Mouse (Mus musculus) heart, postnatal 10 days (tissue): ENCODE results near the gene Morf4l1. TPM values are rescaled to one million over a fixed set of nuclear protein-coding genes. Genes with fewer than 3 reads are reported as not detected.
A peak's percentile ranks its signal among the peaks of the same experiment; 100 is the strongest.
"Not testable (repeated sequence)": the region's sequence is repeated elsewhere in the genome, so short reads cannot be mapped to it uniquely, and the experiment has no call there.

ENCODE experiments used
- DNase-seq, 2 experiments: peaks; one replicate each; pipeline ENCODE4 v3.0.0; 2021
- intact Hi-C: fragments of 180-260 bp; cut with DNase I; formaldehyde crosslinking; loops from one replicate; pipeline ENCODE4 v1.15.1; 2025
- total RNA-seq, 2 experiments: library from RNA; stranded (reverse); gene quantifications; 2 replicates each; pipeline ENCODE4 v1.2.3; 2021

The Morf4l1 gene
- total RNA-seq, 2 experiments from 2014 or later: 292 to 311 TPM

- intact Hi-C loops: no loop called here
- DNase-seq: no peak
These were observed 45.1 kb downstream of the Morf4l1 start for GRCm38 (mm10) chr9:90069485-90069884.

- DNase-seq: no peak
- intact Hi-C loops: no loop called here
These were observed 45.8 kb downstream of the Morf4l1 start for GRCm38 (mm10) chr9:90068786-90069185.

DNA sequence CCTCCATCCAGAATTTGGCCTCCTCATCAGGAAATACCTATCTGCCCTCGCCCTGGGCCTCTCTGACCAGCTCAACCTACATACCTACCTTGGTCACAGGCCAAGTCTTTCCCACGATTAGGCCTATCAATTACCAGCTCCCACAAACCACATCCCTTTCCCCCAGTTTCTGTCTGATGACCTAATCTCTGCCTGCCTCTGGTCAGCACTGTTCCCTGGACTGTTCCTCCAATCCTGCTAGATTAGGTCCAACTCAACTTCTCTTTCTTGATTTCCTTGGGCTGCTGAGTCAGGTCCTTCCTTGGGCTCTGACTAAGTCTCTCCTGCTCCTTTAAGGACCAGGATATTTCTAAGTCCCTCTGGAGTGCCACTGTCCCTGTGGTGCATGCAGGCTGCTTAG lies 47.2 kb downstream of the Morf4l1 start:
- intact Hi-C loops: no loop called here
- no peak for DNase-seq

GRCm38 (mm10) chr9:90060932-90061331 lies 53.6 kb downstream of the Morf4l1 start:
- intact Hi-C loops: not testable (repeated sequence)

GRCm38 (mm10) chr9:90060574-90060875 lies 54.0 kb downstream of the Morf4l1 start:
- intact Hi-C loops: no loop called here
- DNase-seq: no peak

More at GRCm38 (mm10) chr9:90060932-90061331, 53.6 kb downstream of the Morf4l1 start:
- DNase-seq: not testable (repeated sequence)

DNA sequence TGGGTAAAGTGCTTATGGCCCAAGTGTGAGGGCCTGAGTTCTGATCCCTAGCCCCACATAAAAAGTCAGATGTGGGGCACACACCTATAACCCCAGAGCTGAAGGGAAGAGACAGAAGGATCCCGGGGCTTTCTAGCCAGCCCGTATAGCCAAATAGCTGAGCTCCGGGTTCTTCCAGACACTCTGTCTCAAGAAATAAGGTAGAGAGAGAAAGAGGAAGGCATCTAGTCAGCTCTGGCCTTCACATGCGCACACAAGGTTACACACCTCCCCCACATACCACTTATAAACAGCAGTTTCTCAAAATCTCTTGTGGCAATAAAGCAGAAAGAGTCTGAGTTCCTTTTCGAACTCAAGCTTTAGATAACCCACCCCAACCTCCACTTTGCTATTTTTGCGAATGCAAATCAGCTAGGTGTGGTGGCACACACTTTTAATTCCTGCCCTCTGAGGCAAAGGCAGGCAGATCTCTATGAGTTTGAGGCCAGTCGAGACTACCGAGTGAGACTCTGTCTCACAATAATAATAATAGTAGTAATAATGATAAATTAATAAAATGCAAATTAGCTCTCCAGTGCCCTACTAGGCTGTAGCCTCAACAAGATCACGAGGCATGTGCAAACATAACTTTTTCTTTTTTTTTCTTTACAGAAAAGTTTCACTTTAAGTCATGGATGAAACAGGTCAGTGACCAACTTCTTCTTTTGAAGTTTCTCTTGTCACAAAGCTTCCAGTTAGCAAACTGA lies 54.6 kb downstream of the Morf4l1 start:
- no peak for DNase-seq
- intact Hi-C loops: no loop called here

DNA sequence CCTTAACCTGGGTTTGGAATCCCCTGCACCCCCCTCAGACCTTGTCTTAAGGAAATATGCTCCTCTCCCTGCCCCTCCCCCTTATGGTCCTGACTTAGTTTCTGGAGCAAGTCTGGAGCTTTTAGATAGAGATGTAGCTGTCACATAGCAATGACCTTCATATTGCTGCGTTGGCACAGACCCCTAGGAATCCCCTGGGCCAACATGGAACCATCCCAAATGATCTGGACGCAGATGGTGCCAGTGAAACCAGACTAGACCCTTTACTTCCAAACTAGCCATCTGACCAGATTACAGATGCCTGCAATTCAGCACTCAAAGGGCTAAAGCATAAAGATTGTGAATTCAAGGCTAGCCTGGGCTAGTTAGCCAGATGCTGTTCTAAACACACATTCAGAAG lies 57.9 kb downstream of the Morf4l1 start:
- DNase-seq: no peak
- intact Hi-C loops: no loop called here

DNA sequence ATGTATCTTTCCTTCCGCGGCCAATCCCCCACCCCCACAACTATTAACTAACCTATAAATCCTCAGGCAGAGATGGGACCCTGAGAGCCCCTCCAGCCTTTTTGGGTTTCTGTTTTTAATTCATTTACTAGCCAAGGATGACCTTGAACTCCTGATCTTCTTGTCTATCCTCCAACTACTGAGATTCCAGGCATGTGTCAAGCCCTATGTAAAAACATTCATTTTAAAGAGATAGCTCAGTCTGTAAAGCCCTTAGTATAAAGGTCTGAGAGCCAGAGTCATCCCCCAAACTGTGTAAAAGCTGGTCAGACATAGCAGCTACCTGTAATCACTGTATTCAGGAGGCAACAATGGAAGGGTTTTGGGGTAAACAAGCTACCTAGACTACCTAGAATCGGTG lies 58.7 kb downstream of the Morf4l1 start:
- no peak for DNase-seq
- intact Hi-C loops: no loop called here

- no peak for DNase-seq
- intact Hi-C loops: no loop called here
These were observed 59.2 kb downstream of the Morf4l1 start for GRCm38 (mm10) chr9:90055409-90055808.

GRCm38 (mm10) chr9:90054371-90055145 lies 60.0 kb downstream of the Morf4l1 start:
- peak; percentile 77 to 79 for DNase-seq
- intact Hi-C loops: no loop called here

DNA sequence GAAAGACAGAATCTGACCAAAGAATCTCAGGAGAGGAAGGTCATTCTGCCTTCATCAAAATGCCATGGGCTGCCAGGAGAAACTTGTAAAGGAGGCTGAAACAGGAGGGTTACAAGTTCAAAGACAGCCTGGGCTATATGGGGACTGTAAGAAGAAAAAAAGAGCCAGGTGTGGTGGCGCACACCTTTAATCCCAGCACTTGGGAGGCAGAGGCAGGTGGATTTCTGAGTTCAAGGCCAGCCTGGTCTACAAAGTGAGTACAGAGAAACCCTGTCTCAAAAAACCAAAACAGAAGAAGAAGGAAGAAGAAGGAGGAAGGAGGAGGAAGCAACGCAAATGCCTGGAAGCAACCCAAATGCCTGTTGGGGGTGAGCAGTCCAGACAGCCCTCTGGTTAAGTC lies 60.7 kb downstream of the Morf4l1 start, which contains the start of gene Ctsh:
Gene Ctsh, plus strand, starts transcription at position 301 of the 400 bp plus-strand sequence.
- intact Hi-C loops: no loop called here

DNA sequence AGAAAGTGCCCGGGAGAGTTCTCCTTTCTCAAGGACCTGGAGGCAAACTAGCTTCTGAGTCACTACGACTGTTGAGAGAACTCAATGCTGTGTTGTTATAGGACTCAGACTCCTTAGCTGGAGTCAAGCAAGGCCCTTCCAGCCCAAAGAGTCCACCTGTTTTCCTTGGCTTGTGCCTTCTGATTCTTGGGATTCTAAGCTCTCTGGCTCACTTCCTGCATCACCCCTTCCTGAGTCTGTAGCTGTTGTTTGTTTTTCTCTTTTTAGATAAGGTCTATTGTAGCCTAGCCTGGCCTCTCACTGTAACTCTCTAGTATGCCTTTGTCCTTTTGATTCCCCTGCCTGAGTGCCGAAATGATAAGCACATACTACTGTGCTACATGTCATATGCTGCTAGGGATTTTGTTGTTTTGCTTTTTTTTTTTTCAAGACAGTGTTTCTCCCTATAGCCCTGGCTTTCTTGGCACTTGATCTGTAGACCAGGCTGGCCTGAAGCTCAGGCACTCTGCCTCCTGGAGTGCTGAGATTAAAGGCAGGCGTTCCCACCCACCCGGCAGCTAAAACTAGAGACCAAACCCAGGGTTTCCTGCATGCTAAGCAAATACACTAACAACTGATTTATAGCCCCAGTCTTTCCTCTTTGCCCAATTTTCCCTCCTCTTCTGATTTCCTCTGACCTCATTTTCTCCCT lies 66.5 kb downstream of the Morf4l1 start:
- intact Hi-C loops: no loop called here
- DNase-seq: peak; percentile 22 to 23

More for the DNA sequence above, 60.7 kb downstream of the Morf4l1 start, which contains the start of gene Ctsh:
- DNase-seq: no peak

- no peak for DNase-seq
- intact Hi-C loops: no loop called here
These were observed 69.4 kb downstream of the Morf4l1 start for GRCm38 (mm10) chr9:90045191-90045590.

DNA sequence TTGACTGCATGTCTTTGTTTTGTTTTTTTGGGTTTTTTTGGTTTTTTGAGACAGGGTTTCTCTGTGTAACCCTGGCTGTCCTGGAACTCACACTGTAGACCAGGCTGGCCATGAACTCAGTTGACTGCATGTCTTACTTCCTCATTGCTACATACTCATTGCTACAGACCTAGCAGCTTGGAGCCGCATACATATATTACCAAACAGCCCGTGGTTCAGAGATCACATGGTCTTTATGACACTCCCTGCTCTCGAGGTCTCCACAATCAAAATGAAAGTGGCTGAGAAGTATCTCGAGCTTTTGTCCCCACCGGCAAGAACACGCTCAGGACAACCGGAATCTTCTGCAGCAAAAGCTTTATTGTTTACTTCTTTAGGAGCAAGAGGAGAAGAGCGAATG lies 71.7 kb downstream of the Morf4l1 start:
- intact Hi-C loops, DNase-seq: not testable (repeated sequence)

Other genes starting within 250 kb of the Morf4l1 start
- not detected for gene Rasgrf1, start 204.9 kb downstream of the Morf4l1 start, total RNA-seq
- 10 to 100 TPM; 42.1 to 46.6 TPM for gene Ctsh, start 60.6 kb downstream of the Morf4l1 start, total RNA-seq
- 10 to 100 TPM; 21.8 to 24.0 TPM for gene Adamts7, start 48.3 kb upstream of the Morf4l1 start, total RNA-seq
- 10 to 100 TPM; 16.8 to 21.6 TPM for gene Tbc1d2b, start 156.0 kb upstream of the Morf4l1 start, total RNA-seq